Mouse (Mus musculus) liver, embryonic 14.5 days (tissue): ENCODE results near the gene Rgs16.

Experiments
- CTCF ChIP-seq: IDR thresholded peaks from 2 replicates; pipeline ENCODE4 v1.5.1; 2016; ENCODE audit warnings: antibody characterized with exemption, low read depth, control low read depth
- EP300 ChIP-seq: IDR thresholded peaks from 2 replicates; pipeline ENCODE4 v1.6.1; 2016; ENCODE audit warnings: antibody characterized with exemption, low read depth

DNA sequence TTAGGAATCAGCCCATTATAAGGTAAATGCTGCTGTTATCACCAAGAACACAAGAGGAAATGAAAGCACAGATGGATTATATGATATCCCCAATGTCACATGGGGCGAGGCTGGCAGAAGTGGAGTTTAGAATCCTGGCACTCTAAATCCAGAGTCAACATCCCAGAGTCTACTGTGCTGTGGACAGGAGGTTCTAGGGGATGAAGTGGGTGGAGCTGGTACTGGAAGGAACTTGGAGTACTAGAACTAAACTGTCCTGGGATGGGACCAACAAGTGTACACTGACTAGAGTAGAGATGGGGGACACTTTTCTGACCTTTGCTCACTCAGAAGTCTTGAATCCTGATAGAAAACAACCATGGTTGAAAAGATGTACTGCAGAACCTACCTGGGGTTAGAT, 38.7 kb upstream of the Rgs16 start:
- no peak for TF ChIP-seq EP300
- no peak for TF ChIP-seq CTCF
